12 mouse cellular contexts compared by ENCODE assay signal in the genomic region with DNA sequence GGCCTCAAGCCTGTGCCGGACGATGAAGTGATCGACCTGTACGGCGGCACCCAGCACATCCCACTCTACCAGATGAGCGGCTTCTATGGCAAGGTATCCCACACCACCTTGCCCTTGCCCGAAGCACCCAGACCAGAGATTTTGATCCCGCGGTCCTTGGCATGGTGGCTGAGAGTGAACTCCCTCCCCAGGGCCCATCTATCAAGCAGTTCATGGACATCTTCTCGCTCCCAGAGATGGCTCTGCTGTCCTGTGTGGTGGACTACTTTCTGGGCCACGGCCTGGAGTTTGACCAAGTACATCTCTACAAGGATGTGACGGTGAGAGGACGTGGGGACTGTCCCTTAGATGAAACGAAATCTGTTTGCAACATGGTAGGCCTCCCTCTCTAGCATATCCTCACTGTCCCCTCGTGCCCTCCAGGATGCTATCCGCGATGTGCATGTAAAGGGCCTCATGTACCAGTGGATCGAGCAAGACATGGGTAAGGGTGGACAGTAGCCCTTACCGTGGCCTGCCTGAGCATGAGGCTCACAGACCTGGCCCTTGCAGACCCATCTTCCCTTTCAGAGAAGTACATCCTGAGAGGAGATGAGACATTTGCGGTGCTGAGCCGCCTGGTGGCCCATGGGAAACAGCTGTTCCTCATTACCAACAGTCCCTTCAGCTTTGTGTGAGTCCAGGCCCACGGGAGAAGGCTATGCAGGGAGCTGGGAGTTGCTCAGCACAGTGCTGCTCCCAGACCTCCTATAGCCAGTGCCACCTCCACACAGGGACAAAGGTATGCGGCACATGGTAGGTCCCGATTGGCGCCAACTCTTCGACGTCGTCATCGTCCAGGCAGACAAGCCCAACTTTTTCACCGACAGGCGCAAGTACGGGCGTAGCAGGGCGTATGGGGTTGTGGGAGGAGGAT.
"Had no signal": no experiment of that assay in that cellular context is flagged by ENCODE, and none has a peak within 500 bp of the region (broad histone marks: within the 10 kb centered on the region; RNA-seq: fewer than 3 reads in every experiment).

No protein-coding gene starts in this region.

- H3K4me3 ChIP-seq: layer of hippocampus, adult 2 months; midbrain, embryonic 12.5 days; neural tube, embryonic 13.5 days had no signal

- H3K9me3 ChIP-seq: midbrain, embryonic 12.5 days; neural tube, embryonic 13.5 days had no signal

- H3K27me3 ChIP-seq: midbrain, embryonic 12.5 days; neural tube, embryonic 13.5 days had no signal

- ATAC-seq: midbrain, embryonic 16.5 days had no signal

- H3K27ac ChIP-seq: layer of hippocampus, adult 2 months; liver, embryonic 14.5 days; midbrain, embryonic 12.5 days; neural tube, embryonic 13.5 days had no signal

- DNase-seq: kidney, adult 11 months; kidney, adult 9 months; kidney, postnatal 4 days; left cerebral cortex, postnatal 4 days; lung, adult 18-20 months; right cerebral cortex, adult 18-20 months; spleen, adult 18-20 months had no signal

- H3K9ac ChIP-seq: liver, embryonic 14.5 days; midbrain, embryonic 12.5 days; neural tube, embryonic 13.5 days had no signal
